Mouse (Mus musculus) CH12.LX (cell line): ENCODE measurements around the gene Depdc1b. TPM values are rescaled to one million over a fixed set of nuclear protein-coding genes. Genes with fewer than 3 reads are reported as not detected.

ENCODE experiments used
- DNase-seq: peaks from one replicate; pipeline ENCODE4 v3.0.0-alpha.2; 2013; ENCODE audit errors: extremely low read depth
- H3K27ac ChIP-seq: 2 replicates; pipeline ENCODE4 v1.5.1; 2012; ENCODE audit warnings: low read depth, mild to moderate bottlenecking, control low read depth, moderate library complexity; ENCODE audit not compliant: insufficient read depth
- H3K27me3 ChIP-seq: replicated peaks from 2 replicates; pipeline ENCODE3; 2012; ENCODE audit warnings: inconsistent platforms
- H3K36me3 ChIP-seq, 2 experiments: replicated peaks in 1 of 2; 2 replicates each; pipeline versions ENCODE3 to v1.6.1; 2012; ENCODE audit warnings: inconsistent platforms in 1 of 2, low read length in 1 of 2, mild to moderate bottlenecking in 1 of 2, mixed read lengths in 1 of 2, moderate library complexity in 1 of 2; ENCODE audit not compliant: control insufficient read depth in 1 of 2, insufficient read depth in 1 of 2
- H3K4me1 ChIP-seq, 2 experiments: 2 replicates each; pipeline ENCODE4 v1.6.1; 2012; ENCODE audit warnings: inconsistent platforms in 1 of 2, moderate library complexity in 1 of 2; ENCODE audit not compliant: insufficient read depth in 2 of 2, control insufficient read depth in 1 of 2
- H3K4me2 ChIP-seq: 2 replicates; pipeline ENCODE4 v1.6.1; 2012; ENCODE audit warnings: low read depth, mild to moderate bottlenecking, control low read depth; ENCODE audit not compliant: poor library complexity, insufficient read depth, severe bottlenecking
- H3K4me3 ChIP-seq, 3 experiments: fragments of 150-350 bp in 1 of 3; sonication (generic) in 1 of 3; replicated peaks in 1 of 3; 2 replicates each; pipeline versions ENCODE3 to v1.5.1; 2011 to 2012; ENCODE audit warnings: low read depth in 2 of 3, low read length in 2 of 3, mild to moderate bottlenecking in 2 of 3, moderate library complexity in 2 of 3, control low read depth in 1 of 3, improper control_type of control experiment in 1 of 3, inconsistent platforms in 1 of 3, mixed read lengths in 1 of 3; ENCODE audit not compliant: poor library complexity in 1 of 3
- H3K79me2 ChIP-seq: replicated peaks from 2 replicates; pipeline ENCODE4 v1.6.1; 2012; ENCODE audit warnings: mild to moderate bottlenecking, moderate library complexity; ENCODE audit not compliant: control insufficient read depth, poor library complexity, insufficient read depth, severe bottlenecking; ENCODE audit errors: extremely low read depth
- H3K9ac ChIP-seq: 2 replicates; pipeline ENCODE4 v1.6.1; 2012; ENCODE audit warnings: low read depth, mild to moderate bottlenecking, control low read depth, moderate library complexity; ENCODE audit not compliant: insufficient read depth
- H3K9me3 ChIP-seq: replicated peaks from 2 replicates; pipeline ENCODE3; 2012; ENCODE audit warnings: low read length, inconsistent platforms, mixed read lengths
- CHD1 ChIP-seq: IDR thresholded peaks from 2 replicates; pipeline ENCODE4 v1.6.1; 2012; ENCODE audit warnings: low read depth, low read length, improper control_type of control experiment, inconsistent platforms
- CTCF ChIP-seq, 2 experiments: IDR thresholded peaks in 1 of 2; conservative IDR thresholded peaks in 1 of 2; 2 replicates each; pipeline ENCODE4 v1.5.1; 2011 to 2012; ENCODE audit warnings: low read depth in 2 of 2, low read length in 2 of 2, improper control_type of control experiment in 1 of 2, inconsistent platforms in 1 of 2, mild to moderate bottlenecking in 1 of 2, moderate library complexity in 1 of 2
- ELF1 ChIP-seq: IDR thresholded peaks from 2 replicates; pipeline ENCODE4 v1.6.1; 2014; ENCODE audit warnings: low read depth, mild to moderate bottlenecking, inconsistent platforms, low read length, improper control_type of control experiment
- GABPA ChIP-seq: IDR thresholded peaks from 2 replicates; pipeline ENCODE4 v1.6.1; 2012; ENCODE audit warnings: low read depth, low read length, improper control_type of control experiment, inconsistent platforms; ENCODE audit not compliant: insufficient replicate concordance
- IRF4 ChIP-seq: IDR thresholded peaks from 2 replicates; pipeline ENCODE4 v1.6.1; 2014; ENCODE audit warnings: low read depth, mild to moderate bottlenecking, inconsistent platforms, low read length, improper control_type of control experiment
- JUN ChIP-seq: IDR thresholded peaks from 2 replicates; pipeline ENCODE4 v1.6.1; 2011; ENCODE audit warnings: low read depth, mild to moderate bottlenecking, low read length, improper control_type of control experiment, moderate library complexity; ENCODE audit not compliant: insufficient read depth
- JUND ChIP-seq: conservative IDR thresholded peaks from 2 replicates; pipeline ENCODE4 v1.6.1; 2011; ENCODE audit warnings: low read depth, low read length, improper control_type of control experiment
- KAT2A ChIP-seq: IDR thresholded peaks from 2 replicates; pipeline ENCODE4 v1.6.1; 2012; ENCODE audit warnings: low read length, improper control_type of control experiment, inconsistent platforms; ENCODE audit not compliant: insufficient replicate concordance
- MAX ChIP-seq: IDR thresholded peaks from 2 replicates; pipeline ENCODE4 v1.6.1; 2011; ENCODE audit warnings: low read length, improper control_type of control experiment
- MAZ ChIP-seq: IDR thresholded peaks from 2 replicates; pipeline ENCODE4 v1.6.1; 2012; ENCODE audit warnings: low read depth, mild to moderate bottlenecking, inconsistent platforms, low read length, improper control_type of control experiment, moderate library complexity
- MXI1 ChIP-seq: IDR thresholded peaks from 2 replicates; pipeline ENCODE4 v1.6.1; 2011; ENCODE audit warnings: mild to moderate bottlenecking, low read depth, low read length, improper control_type of control experiment
- POLR2A ChIP-seq: IDR thresholded peaks from 2 replicates; pipeline ENCODE4 v1.6.1; 2011; ENCODE audit warnings: low read depth, mild to moderate bottlenecking, improper control_type of control experiment, low read length
- POLR2AphosphoS2 ChIP-seq: IDR thresholded peaks from 2 replicates; pipeline ENCODE4 v1.6.1; 2011; ENCODE audit warnings: low read depth, low read length, improper control_type of control experiment
- RAD21 ChIP-seq: IDR thresholded peaks from 2 replicates; pipeline ENCODE4 v1.6.1; 2011; ENCODE audit warnings: low read depth, mild to moderate bottlenecking, low read length, improper control_type of control experiment, moderate library complexity
- SMC3 ChIP-seq: IDR thresholded peaks from 2 replicates; pipeline ENCODE4 v1.6.1; 2011; ENCODE audit warnings: low read depth, low read length, improper control_type of control experiment
- TBP ChIP-seq: conservative IDR thresholded peaks from 2 replicates; pipeline ENCODE4 v1.6.1; 2011; ENCODE audit warnings: low read depth, low read length, improper control_type of control experiment
- UBTF ChIP-seq: IDR thresholded peaks from 2 replicates; pipeline ENCODE4 v1.6.1; 2012; ENCODE audit warnings: low read depth, mild to moderate bottlenecking, inconsistent platforms, low read length, improper control_type of control experiment, moderate library complexity
- USF2 ChIP-seq: conservative IDR thresholded peaks from 2 replicates; pipeline ENCODE4 v1.6.1; 2011; ENCODE audit warnings: low read depth, low read length, improper control_type of control experiment
- ZKSCAN1 ChIP-seq: IDR thresholded peaks from 2 replicates; pipeline ENCODE4 v1.6.1; 2012; ENCODE audit warnings: low read depth, inconsistent platforms, low read length, improper control_type of control experiment, borderline replicate concordance
- ZMIZ1 ChIP-seq: IDR thresholded peaks from 2 replicates; pipeline ENCODE4 v1.6.1; 2012; ENCODE audit warnings: low read depth, mild to moderate bottlenecking, inconsistent platforms, low read length, improper control_type of control experiment
- ZNF384 ChIP-seq: IDR thresholded peaks from 2 replicates; pipeline ENCODE4 v1.6.1; 2012; ENCODE audit warnings: low read depth, low read length, improper control_type of control experiment, inconsistent platforms
- dilution Hi-C: fragments of 300-500 bp; cut with MboI; formaldehyde crosslinking; loops from 2 replicates; pipeline ENCODE4 v1.14.3; 2020; ENCODE audit warnings: low sequenced_read_pairs; ENCODE audit not compliant: extremely low pct_unique_long_range_greater_than_20kb, extremely low pct_ligation_motif_present
- in situ Hi-C: fragments of 300-500 bp; cut with MboI; formaldehyde crosslinking; loops from 3 replicates; pipeline ENCODE4 v1.14.3; 2019; ENCODE audit warnings: low sequenced_read_pairs, low pct_ligation_motif_present, low pct_unique_long_range_greater_than_20kb, mixed read lengths
- polyA plus RNA-seq: library from polyadenylated mRNA; unstranded; fragments of >175 nt; gene quantifications from 2 replicates; pipeline ENCODE4 v1.2.1, GENCODE M21; 2012; ENCODE audit warnings: low read depth; ENCODE audit not compliant: insufficient read length
- total RNA-seq, 2 experiments: library from RNA; depleted of rRNA; stranded (reverse); fragments of 300-350 nt in 1 of 2; fragments of >200 nt in 1 of 2; gene quantifications; 2 replicates each; pipeline ENCODE4 v1.2.3; 2012 to 2014

The Depdc1b gene
- total and polyA plus RNA-seq, 3 experiments, result 11.1 to 17.8 (median 15.7) TPM

DNA sequence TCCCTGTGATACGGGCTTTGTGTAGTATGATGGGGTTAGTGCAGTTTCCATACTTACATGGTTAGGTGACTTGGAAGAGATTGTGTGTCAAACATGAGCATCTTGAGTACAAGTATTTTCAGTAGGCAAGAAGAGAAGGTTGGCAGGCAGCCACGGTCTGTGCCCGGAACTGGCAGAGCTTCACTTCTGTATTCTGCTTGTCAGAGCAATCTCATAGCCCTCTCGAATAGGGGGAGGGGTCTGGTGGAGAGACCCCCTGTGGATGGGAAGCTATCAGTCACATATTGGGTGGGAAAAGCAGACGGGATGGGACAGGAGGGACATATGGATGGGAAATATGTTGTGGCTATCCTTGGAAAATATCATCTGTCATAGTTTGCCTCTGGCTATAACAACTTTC lies 33.5 kb downstream of the Depdc1b start:
- H3K27me3 ChIP-seq, result no peaks in the 10 kb centered on the region

DNA sequence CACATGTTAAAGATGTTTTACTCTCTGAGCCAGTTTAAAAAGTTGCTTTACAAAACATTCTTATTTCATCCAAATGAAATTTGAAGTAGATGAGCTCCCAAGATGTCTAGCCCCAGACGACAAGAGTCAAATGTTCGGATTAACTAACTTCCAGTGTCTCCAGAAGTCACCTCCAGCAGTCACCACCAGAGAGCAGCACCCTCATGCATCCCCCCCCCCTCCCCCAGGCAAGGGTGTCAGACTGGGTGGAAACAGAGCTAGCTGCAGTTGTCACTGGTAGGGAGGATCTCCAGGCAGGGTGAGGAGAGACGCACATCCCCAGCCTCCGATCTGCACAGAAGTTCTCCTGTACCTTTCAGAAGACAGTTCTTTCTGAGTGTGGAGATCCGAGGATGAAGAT lies 37.6 kb downstream of the Depdc1b start:
- peaks cover 5 to 28% of the 10 kb centered on the region in 2 experiments; a peak in 3 of 4 replicates for H3K4me1 ChIP-seq
- TF ChIP-seq RAD21, result peak; percentile 7; the same call in 1 of the 2 replicates
- TF ChIP-seq POLR2A, result no peak
- no peak for TF ChIP-seq JUND
- TF ChIP-seq SMC3, result peak; percentile 54
- TF ChIP-seq TBP, result no peak
- TF ChIP-seq ELF1, result no peak
- peak in 1 of 2 experiments; percentile 52; a peak in 2 of 4 replicates for TF ChIP-seq CTCF (conservative IDR thresholded peaks at IDR 0.05 in 1 of 2, IDR thresholded peaks at IDR 0.05 in 1 of 2; ENCODE audit: low read depth in 2 of 2, low read length in 2 of 2)
- TF ChIP-seq ZKSCAN1, result no peak
- dilution Hi-C loops, result no loop called here

More for the DNA sequence above, 33.5 kb downstream of the Depdc1b start:
- dilution Hi-C loops (no loop called here), in situ Hi-C loops (no loop called here)
- Histone ChIP-seq H3K4me3 (no peak overlapping the region), H3K9me3 (no peaks in the 10 kb centered on the region), H3K27ac (no peak overlapping the region), H3K79me2 (0 out of 2 replicates have a peak, but pooled peaks cover 2% of the 10 kb centered on the region), H3K4me2 (no peak overlapping the region), H3K36me3 (peaks cover 0 to 28% of the 10 kb centered on the region in 2 experiments), H3K4me1 (peaks cover 5 to 30% of the 10 kb centered on the region in 2 experiments; a peak in 3 of 4 replicates), H3K9ac (no peak overlapping the region)
- DNase-seq, result no peak
- TF ChIP-seq ELF1, result no peak
- no peak for TF ChIP-seq RAD21
- no peak for TF ChIP-seq POLR2A
- TF ChIP-seq MXI1, result no peak
- TF ChIP-seq ZMIZ1, result no peak
- TF ChIP-seq UBTF, result no peak
- no peak for TF ChIP-seq KAT2A
- TF ChIP-seq CTCF (conservative IDR thresholded peaks at IDR 0.05 in 1 of 2, IDR thresholded peaks at IDR 0.05 in 1 of 2; ENCODE audit: low read depth in 2 of 2, low read length in 2 of 2), result no peak
- TF ChIP-seq MAX, result no peak
- TF ChIP-seq POLR2AphosphoS2, result no peak
- no peak for TF ChIP-seq JUN
- no peak for TF ChIP-seq TBP
- no peak for TF ChIP-seq GABPA
- TF ChIP-seq MAZ, result no peak
- no peak for TF ChIP-seq JUND
- no peak for TF ChIP-seq IRF4
- TF ChIP-seq CHD1, result no peak
- TF ChIP-seq USF2, result no peak
- no peak for TF ChIP-seq ZNF384

More for the DNA sequence above, 37.6 kb downstream of the Depdc1b start:
- Histone ChIP-seq H3K27ac (no peak overlapping the region), H3K79me2 (no peaks in the 10 kb centered on the region), H3K9me3 (no peaks in the 10 kb centered on the region), H3K4me3 (no peak overlapping the region), H3K4me2 (no peak overlapping the region), H3K36me3 (peaks cover 0 to 35% of the 10 kb centered on the region in 2 experiments), H3K27me3 (no peaks in the 10 kb centered on the region), H3K9ac (no peak overlapping the region)
- no peak for DNase-seq
- in situ Hi-C loops, result no loop called here
